Mouse (Mus musculus): ENCODE measurements at regions not wholly inside any gene's neighbourhood (a gene's known extent, or its start where the extent isn't known, plus 50 kb on each side); places are given as distances from the start of the nearest gene placed in this dataset.

- no peak for DNase-seq (ENCODE audit: low spot score)
Measured at GRCm38 (mm10) chr12:73491370-73491769, 54.8 kb downstream of the Tmem30b start.

GRCm38 (mm10) chr12:73482858-73483257 is 63.3 kb downstream of the Tmem30b start:
- no peak for DNase-seq (ENCODE audit: low spot score)

GRCm38 (mm10) chr12:73482275-73482674 is 63.9 kb downstream of the Tmem30b start:
- no peak for DNase-seq (ENCODE audit: low spot score)

- DNase-seq (ENCODE audit: low spot score), result no peak
Measured at GRCm38 (mm10) chr12:73481705-73482104, 64.5 kb downstream of the Tmem30b start.

GRCm38 (mm10) chr12:73481165-73481564 is 65.0 kb downstream of the Tmem30b start:
- peak; percentile 57 for DNase-seq (ENCODE audit: low spot score)

- DNase-seq (ENCODE audit: low spot score), result no peak
Measured at GRCm38 (mm10) chr12:73480610-73480971, 65.6 kb downstream of the Tmem30b start.

- peak; percentile 48 for DNase-seq (ENCODE audit: low spot score)
Measured at GRCm38 (mm10) chr12:73479932-73480609, 66.1 kb downstream of the Tmem30b start.

- DNase-seq (ENCODE audit: low spot score), result no peak
Measured at GRCm38 (mm10) chr12:73478641-73479040, 67.6 kb downstream of the Tmem30b start.

- no peak for DNase-seq (ENCODE audit: low spot score)
Measured at GRCm38 (mm10) chr12:73476421-73476858, 69.8 kb downstream of the Tmem30b start.

- DNase-seq (ENCODE audit: low spot score), result no peak
Measured at GRCm38 (mm10) chr12:73475774-73476173, 70.4 kb downstream of the Tmem30b start.

- no peak for DNase-seq (ENCODE audit: low spot score)
Measured at GRCm38 (mm10) chr12:73475020-73475419, 71.2 kb downstream of the Tmem30b start.

- DNase-seq (ENCODE audit: low spot score), result no peak
Measured at GRCm38 (mm10) chr12:73473111-73473510, 73.1 kb downstream of the Tmem30b start.

GRCm38 (mm10) chr12:73471966-73472365 is 74.2 kb downstream of the Tmem30b start:
- no peak for DNase-seq (ENCODE audit: low spot score)

GRCm38 (mm10) chr12:73466484-73466883 is 79.7 kb downstream of the Tmem30b start:
- DNase-seq (ENCODE audit: low spot score), result no peak

- DNase-seq (ENCODE audit: low spot score), result no peak
Measured at GRCm38 (mm10) chr12:73465975-73466374, 80.2 kb downstream of the Tmem30b start.

- DNase-seq (ENCODE audit: low spot score), result no peak
Measured at GRCm38 (mm10) chr12:73464311-73464710, 81.9 kb downstream of the Tmem30b start.

GRCm38 (mm10) chr12:73462091-73462490 is 84.1 kb downstream of the Tmem30b start:
- DNase-seq (ENCODE audit: low spot score), result peak; percentile 81

- DNase-seq (ENCODE audit: low spot score), result no peak
Measured at GRCm38 (mm10) chr12:73460291-73460761, 85.9 kb downstream of the Tmem30b start.

GRCm38 (mm10) chr12:73451257-73451656 is 94.9 kb downstream of the Tmem30b start:
- no peak for DNase-seq (ENCODE audit: low spot score)

GRCm38 (mm10) chr12:73450541-73450940 is 95.7 kb downstream of the Tmem30b start:
- no peak for DNase-seq (ENCODE audit: low spot score)

GRCm38 (mm10) chr12:73449911-73450520 is 96.2 kb downstream of the Tmem30b start:
- DNase-seq (ENCODE audit: low spot score), result peak; percentile 43

GRCm38 (mm10) chr12:73449069-73449468 is 97.1 kb downstream of the Tmem30b start:
- peak; percentile 50 for DNase-seq (ENCODE audit: low spot score)

GRCm38 (mm10) chr12:73448388-73448965 is 97.7 kb downstream of the Tmem30b start:
- DNase-seq (ENCODE audit: low spot score), result no peak

Measured in gastrocnemius, adult 18-20 months (tissue).